Mouse (Mus musculus) v-Abl transformed pro-B cells (cell line): ENCODE measurements around the gene Kcnip2.

Source experiments
- in situ Hi-C, 2 experiments: fragments of 400-800 bp; cut with MboI; formaldehyde crosslinking; loops; one replicate each; pipeline ENCODE4 v1.15.1; 2025; ENCODE audit not compliant: unreplicated experiment in 2 of 2

The Kcnip2 gene

GRCm38 (mm10) chr19:45812673-45813252 lies 3.1 kb downstream of the Kcnip2 start:
- in situ Hi-C loops, result loop anchor here (5.0 kb wide), 2 partner anchors 140 to 205 kb away; no protein-coding TSS in a partner anchor

- in situ Hi-C loops, result loop anchor here (5.0 kb wide), 2 partner anchors 140 to 205 kb away; no protein-coding TSS in a partner anchor
These were observed 3.7 kb downstream of the Kcnip2 start for GRCm38 (mm10) chr19:45812115-45812514.

- in situ Hi-C loops, result loop anchor here (5.0 kb wide), 2 partner anchors 141 to 206 kb away; no protein-coding TSS in a partner anchor
These were observed 4.7 kb downstream of the Kcnip2 start for GRCm38 (mm10) chr19:45811028-45811674.

GRCm38 (mm10) chr19:45807732-45808131 lies 8.1 kb downstream of the Kcnip2 start:
- in situ Hi-C loops, result loop anchor here in 1 of 2 experiments (10.0 kb wide), 1 partner anchor 593 kb away; no protein-coding TSS in a partner anchor

- in situ Hi-C loops, result loop anchor here in 1 of 2 experiments (10.0 kb wide), 1 partner anchor 591 kb away; no protein-coding TSS in a partner anchor
These were observed 10.0 kb downstream of the Kcnip2 start for GRCm38 (mm10) chr19:45805817-45806216.

GRCm38 (mm10) chr19:45804593-45805368 lies 11.1 kb downstream of the Kcnip2 start:
- in situ Hi-C loops, result loop anchor here in 1 of 2 experiments (10.0 kb wide), 1 partner anchor 590 kb away; no protein-coding TSS in a partner anchor

- in situ Hi-C loops, result loop anchor here in 1 of 2 experiments (10.0 kb wide), 1 partner anchor 589 kb away; no protein-coding TSS in a partner anchor
These were observed 12.5 kb downstream of the Kcnip2 start for GRCm38 (mm10) chr19:45803408-45803807.

- in situ Hi-C loops, result loop anchor here in 1 of 2 experiments (10.0 kb wide), 1 partner anchor 588 kb away; no protein-coding TSS in a partner anchor
These were observed 13.2 kb downstream of the Kcnip2 start for GRCm38 (mm10) chr19:45802702-45803101.

GRCm38 (mm10) chr19:45796879-45797278 lies 19.0 kb downstream of the Kcnip2 start:
- in situ Hi-C loops, result no loop called here

GRCm38 (mm10) chr19:45796061-45796556 lies 19.8 kb downstream of the Kcnip2 start:
- in situ Hi-C loops, result no loop called here

- in situ Hi-C loops, result no loop called here
These were observed 20.4 kb downstream of the Kcnip2 start for GRCm38 (mm10) chr19:45795406-45795944.

- in situ Hi-C loops, result no loop called here
These were observed 21.1 kb downstream of the Kcnip2 start for GRCm38 (mm10) chr19:45794718-45795117.

GRCm38 (mm10) chr19:45792404-45792803 lies 23.5 kb downstream of the Kcnip2 start:
- in situ Hi-C loops, result no loop called here

- in situ Hi-C loops, result no loop called here
These were observed 25.7 kb downstream of the Kcnip2 start for GRCm38 (mm10) chr19:45789888-45790874.

GRCm38 (mm10) chr19:45789365-45789764 lies 26.5 kb downstream of the Kcnip2 start:
- in situ Hi-C loops, result no loop called here

- in situ Hi-C loops, result no loop called here
These were observed 27.5 kb downstream of the Kcnip2 start for GRCm38 (mm10) chr19:45788337-45788736.

GRCm38 (mm10) chr19:45787450-45787849 lies 28.4 kb downstream of the Kcnip2 start:
- in situ Hi-C loops, result no loop called here

GRCm38 (mm10) chr19:45785470-45785869 lies 30.4 kb downstream of the Kcnip2 start:
- in situ Hi-C loops, result no loop called here

- in situ Hi-C loops, result no loop called here
These were observed 31.8 kb downstream of the Kcnip2 start for GRCm38 (mm10) chr19:45783933-45784576.
